Mouse (Mus musculus): Measurements from ENCODE around the gene Mfsd12.

Mfsd12 gene

DNA sequence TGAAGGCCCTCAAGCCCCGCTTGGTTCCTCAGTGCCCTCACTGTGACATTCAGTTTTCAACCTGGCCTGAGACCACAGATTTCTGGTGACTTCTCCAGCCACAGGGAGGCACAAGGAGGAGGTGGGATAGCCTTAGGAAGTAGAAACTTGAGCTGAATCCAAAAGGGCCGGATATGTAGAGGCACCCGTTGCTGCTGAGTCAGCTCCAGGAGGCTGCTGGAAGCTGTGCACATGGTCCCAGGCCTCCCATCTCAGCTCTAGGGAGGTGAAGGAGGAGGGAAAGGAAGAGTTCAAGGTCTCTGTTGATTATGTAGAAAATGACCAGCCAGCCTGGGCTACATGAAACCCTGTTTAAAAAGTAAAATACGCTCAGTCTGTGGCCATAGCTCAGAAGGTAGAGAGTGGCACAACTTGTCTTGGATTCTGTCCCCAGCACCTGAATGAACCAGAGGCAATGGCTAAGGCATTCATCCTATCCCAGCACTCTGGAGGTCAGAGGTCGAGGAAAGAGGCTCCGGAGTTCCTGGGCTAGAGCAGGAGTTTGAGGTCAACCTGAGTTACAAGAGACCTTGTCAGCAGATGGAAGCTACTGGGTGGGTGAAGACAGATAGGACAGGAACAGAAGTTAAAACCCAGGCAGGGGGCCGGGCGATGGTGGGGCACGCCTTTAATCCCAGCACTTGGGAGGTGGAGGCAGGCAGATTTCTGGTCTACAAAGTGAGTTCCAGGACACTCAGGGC lies 2.4 kb upstream of the Mfsd12 start:
- DNase-seq (ENCODE audit: extremely low spot score, low read depth, low spot score): no peak

DNA sequence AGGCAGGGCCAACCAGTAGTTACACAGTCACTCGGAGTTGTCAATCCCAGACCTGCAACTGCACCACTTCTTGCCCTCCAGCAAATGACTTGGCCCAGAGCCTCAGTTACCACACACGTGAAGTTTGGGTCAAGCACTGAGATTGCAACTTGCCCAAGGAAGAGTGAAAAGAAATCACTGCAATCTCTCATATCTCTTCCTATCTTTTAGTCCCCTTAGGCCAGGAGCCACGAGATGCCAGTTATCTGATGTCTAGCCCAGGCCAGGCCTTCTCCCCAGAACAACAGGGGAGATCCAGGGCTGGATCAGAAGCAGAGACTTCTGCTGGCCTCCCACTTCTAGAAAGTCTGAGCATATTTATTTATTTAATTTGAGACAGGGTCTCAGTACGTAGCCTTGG lies 1.8 kb upstream of the Mfsd12 start:
- no peak for DNase-seq (ENCODE audit: extremely low spot score, low read depth, low spot score)

DNA sequence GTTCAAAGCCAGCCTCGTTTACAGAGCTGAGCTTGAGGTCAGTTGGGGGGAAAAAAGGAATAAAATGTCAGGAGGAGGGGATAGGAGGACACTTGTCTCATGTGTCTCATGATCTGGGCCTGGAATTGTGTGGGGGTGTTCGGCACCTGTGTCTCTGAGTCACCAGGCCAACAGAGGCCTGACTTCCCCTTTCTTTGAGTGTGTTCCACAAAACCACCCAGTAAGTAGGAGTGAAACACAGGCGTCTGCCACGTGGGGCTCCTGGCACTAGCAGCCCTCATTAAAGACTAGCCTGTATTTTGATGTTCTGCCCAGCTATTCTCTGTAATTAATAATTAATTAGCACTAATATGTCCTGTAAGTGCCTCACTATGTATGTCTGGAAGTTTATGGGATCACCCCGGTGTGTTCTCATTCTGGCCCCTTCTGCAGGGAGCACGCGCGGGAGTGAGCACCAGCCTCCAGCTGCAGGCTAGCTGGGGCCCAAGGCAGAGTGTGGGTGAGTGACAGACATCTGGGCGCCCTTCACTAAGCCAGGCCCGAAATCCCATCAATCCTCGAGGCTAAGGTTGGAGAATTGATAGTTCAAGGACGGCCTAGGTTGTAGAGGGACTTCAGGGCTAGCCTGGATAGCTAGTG lies 820 bp upstream of the Mfsd12 start:
- DNase-seq (ENCODE audit: extremely low spot score, low read depth, low spot score): no peak

DNA sequence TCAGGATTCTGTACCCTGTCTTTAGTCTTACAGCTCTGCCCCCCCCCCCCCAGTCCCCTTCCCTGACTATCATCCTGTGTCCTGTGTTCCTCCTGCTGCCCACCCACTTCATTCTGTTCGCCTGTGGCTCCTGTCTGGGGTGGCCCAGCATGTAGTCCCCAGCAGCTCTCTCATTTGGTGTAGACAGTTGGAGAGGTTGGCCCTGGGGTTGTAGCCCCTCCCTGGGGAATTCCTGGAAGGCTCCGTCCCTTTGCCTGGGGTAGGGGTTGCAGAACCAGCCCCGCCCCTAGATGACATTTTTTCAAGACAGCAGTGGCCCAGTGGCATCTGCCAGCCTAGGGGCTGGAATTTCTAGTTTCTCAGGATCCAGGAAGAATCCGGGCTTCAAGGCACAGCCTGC lies 918 bp downstream of the Mfsd12 start:
- no peak for DNase-seq (ENCODE audit: extremely low spot score, low read depth, low spot score)

DNA sequence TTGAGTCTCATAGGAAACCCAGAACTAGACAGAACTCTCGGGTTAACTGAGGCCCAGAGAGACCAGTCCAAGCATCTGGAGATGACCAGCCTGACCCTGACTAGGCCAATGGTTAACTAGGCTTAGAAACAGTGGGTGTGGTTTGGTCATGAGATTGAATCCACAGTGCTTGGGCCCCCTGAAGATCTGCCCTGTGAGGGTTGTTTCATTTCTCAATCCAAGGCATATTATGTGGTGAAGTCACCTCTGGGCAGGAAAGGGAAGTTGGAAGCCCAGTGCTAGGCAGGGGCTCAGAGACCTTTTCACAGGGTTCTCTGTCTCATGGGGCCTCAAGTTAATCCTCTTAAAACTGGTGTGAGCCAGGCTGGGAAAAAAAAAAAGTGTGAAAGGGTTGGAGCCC lies 1.6 kb downstream of the Mfsd12 start:
- no peak for DNase-seq (ENCODE audit: extremely low spot score, low read depth, low spot score)

DNA sequence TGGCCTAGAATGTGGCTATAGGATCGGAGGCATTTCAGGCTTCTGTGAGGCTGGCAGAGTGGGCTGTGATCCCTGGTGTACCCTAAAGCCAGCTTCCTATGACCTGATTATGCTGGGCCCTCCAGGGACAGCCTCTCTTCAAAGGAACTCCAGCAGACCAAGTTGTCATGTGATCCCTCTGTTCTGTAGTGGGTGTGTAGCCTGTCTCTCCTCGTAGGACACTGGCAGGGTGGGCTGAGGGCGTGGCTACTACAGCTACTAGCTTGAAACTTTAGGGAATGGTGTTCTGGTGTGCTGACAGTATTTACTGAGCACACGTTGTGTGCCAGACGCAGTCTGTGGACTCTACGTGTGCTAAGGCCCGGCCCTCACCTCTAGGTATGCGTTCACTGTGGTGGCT lies 3.4 kb downstream of the Mfsd12 start:
- DNase-seq (ENCODE audit: extremely low spot score, low read depth, low spot score): no peak

DNA sequence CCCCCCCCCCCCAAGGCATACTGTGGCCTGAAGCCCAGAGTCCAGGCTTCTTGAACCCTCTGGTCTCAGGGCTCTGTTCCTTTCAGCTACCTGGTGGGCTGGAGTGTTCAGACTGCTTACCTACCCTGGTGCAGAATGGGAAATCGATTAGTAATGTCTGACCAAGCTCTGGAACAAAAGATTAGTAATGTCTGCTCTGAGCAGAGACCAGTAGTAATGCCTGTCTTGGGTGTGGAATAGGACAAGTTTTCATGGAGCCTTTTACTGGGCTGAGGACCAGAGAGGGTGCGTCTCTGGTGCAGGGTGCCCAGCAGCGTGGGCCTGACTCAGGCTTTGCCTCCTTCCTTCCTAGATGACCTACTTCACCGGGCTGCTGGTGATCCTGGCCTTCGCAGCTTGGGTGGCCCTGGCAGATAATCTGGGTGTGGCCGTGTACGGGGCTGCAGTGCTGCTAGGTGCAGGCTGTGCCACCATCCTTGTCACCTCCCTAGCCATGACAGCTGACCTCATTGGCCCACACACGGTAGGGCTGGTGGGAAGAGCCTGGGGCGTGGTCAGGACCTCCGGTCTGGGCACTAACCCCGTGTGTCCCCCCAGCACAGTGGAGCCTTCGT lies 5.2 kb downstream of the Mfsd12 start:
- no peak for DNase-seq (ENCODE audit: extremely low spot score, low read depth, low spot score)

DNA sequence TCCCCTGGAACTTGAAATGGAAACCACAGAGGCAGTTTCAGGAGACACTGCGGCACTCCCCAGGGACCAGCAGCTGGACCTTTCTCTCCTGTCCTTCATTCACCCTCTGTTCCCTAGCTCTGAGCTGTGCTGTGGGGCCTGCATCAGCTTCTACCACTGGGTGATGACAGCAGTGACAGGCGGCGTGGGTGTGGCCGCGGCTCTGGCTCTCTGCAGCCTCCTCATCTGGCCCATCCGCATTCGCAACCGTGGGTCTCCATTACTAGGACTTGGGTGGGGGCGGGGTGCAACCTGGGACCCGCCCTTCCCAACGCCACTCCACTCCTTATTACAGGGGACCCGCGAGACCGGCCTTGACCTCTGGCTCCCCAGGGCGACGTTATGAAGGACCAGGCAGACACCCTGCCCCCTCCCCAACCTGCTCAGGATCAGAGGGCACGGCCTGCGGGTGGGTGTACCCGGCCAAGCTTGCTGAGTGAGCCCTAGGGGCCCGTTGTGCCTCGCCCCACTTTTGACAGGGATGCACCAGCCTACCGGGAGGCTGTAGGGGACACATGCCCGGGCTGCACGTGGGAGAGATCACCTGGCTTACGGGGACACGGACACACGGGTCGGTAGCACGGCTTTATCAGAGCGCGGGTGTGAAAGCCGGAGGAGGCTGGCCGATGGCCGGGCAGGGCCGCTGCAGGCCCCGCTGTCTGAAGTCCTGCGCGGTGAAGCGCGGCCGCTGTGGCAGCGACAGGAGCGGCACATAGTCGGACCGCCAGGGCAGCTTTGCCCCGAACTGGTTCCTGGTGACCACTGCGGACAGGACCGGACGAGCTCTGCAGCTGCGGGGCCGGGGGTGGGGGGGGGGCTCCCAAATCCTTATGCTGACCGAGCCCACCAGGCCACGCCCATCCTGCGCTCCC lies 6.4 kb downstream of the Mfsd12 start:
- DNase-seq (ENCODE audit: extremely low spot score, low read depth, low spot score): no peak

DNA sequence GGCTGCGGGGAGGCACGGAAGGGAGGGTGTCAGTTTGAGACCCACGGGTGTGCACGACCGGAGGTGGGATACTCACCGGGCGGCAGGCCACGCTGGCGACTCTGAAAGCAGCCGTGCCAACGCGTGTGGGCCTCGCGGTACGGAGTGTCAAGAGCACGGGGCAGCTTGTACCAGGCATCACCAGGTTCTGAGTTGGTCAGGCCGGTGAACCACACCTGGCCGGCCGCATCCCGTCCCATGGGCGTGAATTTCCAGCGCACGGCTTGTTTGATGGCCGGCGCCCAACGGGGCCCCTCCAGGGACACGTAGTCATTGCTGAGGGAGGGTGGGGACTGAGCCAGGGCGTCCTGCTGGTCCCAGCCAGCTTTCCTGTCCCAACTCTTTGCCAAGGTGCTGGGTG lies 7.4 kb downstream of the Mfsd12 start:
- no peak for DNase-seq (ENCODE audit: extremely low spot score, low read depth, low spot score)

DNA sequence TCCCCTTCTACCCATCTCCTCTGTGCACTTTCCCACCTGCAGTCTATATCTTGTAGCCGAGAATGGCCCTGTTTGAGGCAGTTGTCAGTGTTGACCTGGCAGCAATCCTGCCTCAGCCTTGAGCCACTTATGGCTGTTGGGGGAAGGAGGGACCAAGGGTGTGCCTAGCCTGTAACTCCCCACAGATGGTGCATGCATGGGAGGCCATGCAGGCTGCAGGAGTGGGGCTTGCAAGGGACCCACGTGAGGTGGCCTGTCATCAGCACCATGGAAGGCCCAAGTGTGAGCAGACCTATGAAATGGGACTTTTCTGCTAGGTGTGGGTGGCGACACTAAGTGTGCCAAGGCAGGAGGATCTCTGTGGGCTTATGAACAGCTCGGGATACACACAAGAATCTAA lies 7.8 kb downstream of the Mfsd12 start:
- DNase-seq (ENCODE audit: extremely low spot score, low read depth, low spot score): no peak

DNA sequence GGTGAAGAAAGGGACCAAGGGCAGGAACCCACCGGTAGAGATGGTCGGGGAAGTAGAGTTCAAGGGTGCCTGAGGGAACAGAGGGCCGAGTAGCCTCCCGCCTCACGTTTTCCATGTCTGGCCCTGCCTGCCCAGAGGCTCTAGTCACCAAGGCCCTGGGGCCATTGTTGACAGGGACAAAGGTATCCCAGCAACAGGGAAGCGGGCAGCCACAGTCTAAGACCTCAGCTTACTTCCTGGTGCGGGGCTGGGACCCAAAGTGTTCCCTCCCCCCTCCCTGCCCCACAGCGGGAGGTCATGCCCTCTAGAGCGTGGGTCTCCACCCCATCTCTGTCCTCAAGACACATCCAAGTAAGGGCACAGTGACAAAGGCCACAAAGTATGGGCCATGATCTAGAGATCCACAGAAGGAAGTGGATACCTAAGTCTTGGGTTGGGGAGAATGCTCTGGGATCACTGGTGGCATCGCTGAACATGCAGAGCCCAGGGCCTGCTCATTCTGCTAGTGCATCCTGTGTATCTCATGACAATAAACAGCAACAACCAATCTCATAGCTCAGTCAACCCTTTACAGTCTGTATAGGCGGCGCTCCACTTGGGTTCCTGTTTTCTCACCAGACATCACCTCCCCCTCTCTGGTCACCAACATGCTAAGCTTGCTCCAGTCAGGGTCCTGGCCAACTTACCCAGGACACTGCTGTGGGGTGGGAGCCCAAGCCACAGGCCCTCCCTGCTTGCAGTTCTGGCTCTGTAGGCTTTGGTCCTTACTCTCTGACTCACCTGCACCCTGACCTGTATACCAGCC lies 8.6 kb downstream of the Mfsd12 start, which contains the start of gene 4930404N11Rik:
Gene 4930404N11Rik (minus strand): TSS at position 145 of the 805 bp plus-strand sequence.
- no peak for DNase-seq (ENCODE audit: extremely low spot score, low read depth, low spot score)

DNA sequence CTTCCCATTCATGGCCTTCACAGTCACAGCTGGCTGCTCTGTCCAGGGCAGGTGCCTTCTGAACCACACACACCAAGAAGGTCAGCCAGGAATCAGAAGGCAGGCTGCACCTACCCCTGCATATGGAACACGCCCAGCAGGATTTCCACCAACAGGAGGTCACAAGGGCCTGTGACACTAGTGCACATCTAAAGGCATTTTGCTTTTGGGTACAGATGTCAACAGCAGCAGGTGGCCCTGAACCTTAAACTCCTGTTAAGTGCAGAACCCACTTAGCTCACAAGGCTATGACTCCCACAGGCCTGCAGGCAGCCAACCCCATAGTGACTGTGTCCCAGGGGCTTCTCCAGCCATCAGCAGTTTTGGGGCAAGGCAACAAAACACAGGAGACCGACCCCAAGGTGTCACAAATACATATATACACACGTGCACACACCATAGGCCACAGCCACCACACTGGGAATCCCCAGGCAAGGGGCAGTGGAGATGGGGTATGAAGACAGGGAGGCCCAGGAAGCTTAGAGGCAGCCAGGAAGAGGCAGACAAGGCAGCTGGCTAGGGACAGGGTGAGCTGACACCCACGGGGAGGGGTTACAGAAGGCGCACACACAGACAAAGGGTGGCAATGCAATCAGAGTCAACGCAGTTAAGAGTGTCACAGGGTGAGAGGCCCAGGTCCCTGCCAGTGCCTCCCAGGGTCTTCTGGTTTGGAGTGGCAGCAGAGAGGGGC lies 9.4 kb downstream of the Mfsd12 start:
- no peak for DNase-seq (ENCODE audit: extremely low spot score, low read depth, low spot score)

DNA sequence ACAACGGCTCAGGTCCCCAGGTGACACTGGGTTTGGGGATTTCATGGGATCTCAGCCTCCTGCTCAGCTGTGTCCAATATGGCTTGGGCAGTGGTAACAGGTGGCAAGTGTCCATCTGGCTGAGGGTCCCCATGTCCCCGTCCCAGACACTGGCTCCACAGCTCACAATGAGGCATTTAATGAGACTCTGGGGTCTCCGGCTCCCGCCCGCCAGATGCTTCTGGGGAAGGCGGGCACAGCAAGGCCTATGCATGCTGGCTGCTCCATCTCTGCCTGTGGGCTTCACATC lies 9.9 kb downstream of the Mfsd12 start:
- DNase-seq (ENCODE audit: extremely low spot score, low read depth, low spot score): no peak

DNA sequence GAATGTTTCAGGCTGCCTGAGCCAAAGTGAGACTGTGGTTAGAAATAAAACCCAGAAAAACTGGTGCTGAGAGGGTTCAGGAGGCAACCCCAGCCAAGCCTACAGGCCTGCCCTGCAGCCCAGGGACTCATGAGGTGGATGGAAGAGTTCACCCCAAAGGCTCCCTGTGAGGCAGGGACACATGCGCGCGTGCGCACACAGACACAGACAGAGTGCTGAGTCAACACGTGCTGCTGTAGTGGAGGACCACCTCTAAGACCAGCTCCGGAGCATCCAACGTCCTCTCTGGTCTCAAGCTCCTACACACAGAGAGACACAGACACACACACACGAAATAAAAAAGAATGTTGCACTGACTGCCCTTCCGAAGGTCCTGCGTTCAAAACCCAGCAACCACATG lies 18.0 kb downstream of the Mfsd12 start:
- DNase-seq (ENCODE audit: extremely low spot score, low read depth, low spot score): no peak

DNA sequence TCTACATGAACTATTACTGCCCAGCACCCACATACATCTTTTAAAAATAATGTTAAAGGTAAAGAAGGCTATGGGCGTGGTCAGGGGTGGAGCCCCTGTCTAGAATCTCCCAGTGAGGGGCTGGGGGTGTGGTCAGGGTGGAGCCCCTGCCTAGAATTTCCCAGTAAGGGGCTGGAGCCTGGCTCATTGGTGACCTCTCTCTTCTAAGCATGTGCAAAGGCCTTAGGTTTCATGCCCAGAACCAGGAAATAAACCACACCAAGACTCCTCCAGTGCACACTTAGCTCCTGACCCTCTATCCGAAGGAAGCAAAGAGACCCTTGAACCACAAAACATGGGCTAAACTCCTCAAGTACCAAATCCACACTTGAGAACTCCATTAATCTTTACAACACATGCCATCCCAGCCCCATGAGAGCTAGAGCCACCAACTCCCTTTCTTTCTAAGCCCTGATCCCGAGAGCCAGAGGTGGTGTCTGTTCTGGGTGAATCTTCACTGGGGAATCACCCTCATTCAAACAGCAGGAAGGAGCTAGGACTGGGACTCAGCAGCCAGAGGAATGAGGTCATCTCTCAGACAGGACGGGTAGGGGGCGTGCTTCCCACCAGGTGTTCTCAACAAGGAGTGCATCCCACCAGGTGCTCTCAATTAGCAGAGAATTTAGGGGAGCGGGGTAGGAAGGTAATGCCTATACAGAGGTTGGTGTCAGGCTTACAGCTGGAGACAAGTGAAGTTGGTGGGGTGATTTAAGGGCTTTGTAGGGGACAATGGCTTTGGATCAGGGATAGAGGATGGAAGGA lies 19.5 kb downstream of the Mfsd12 start:
- DNase-seq (ENCODE audit: extremely low spot score, low read depth, low spot score): no peak

DNA sequence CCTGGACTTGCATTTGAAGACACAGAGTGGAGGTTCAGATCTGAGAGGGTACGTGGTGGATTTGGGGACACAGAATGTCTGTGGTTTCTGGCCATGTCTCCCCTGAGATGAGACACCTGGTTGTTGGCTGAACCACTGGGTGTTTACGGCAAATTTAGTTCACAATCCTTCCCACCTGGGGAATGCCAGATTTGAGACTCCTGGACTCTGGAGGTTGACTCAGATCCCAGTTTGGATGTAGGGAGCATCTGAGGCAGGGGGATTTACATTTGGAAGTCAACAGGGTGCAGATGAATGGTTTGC lies 20.0 kb downstream of the Mfsd12 start:
- no peak for DNase-seq (ENCODE audit: extremely low spot score, low read depth, low spot score)

DNA sequence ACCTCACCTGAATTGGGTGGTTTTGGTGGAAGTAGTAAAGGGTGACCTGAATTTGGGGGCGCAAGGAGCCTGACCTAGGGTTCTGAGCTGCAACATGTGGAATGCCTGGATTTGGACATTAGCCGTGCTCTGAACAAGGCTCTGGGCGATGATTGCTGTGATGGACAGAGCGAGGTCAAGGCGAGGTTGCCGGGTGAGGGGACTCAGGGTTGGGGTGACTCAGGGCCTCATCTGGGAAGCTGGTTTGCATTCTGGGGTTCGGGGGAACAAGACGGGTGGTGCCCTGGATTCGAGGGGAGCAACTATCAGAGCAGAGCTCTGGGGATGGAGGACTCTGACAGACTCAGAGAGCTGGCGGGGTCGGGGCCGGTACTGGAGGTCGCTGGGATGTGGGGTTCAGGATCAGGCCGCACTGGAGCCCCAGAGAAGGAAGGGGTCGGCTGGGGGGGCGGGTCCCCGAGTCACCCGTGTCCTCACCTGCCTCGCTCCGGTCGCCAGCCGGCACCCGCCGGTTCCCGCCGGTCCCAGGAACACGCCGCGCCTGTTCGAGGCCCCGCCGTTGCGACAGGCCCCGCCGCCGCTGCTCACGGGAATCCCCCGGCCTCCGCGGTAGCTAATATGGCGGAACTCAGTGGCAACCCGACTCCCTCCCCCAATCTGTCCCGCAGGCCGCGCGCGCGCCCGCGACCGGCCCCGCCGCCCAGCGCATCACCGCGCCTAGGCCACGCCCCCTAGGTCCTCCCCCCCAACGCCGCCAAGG lies 20.7 kb downstream of the Mfsd12 start, which contains the start of gene Fzr1:
Gene Fzr1 (minus strand): TSS at position 724 of the 760 bp plus-strand sequence.
- no peak for DNase-seq (ENCODE audit: extremely low spot score, low read depth, low spot score)

DNA sequence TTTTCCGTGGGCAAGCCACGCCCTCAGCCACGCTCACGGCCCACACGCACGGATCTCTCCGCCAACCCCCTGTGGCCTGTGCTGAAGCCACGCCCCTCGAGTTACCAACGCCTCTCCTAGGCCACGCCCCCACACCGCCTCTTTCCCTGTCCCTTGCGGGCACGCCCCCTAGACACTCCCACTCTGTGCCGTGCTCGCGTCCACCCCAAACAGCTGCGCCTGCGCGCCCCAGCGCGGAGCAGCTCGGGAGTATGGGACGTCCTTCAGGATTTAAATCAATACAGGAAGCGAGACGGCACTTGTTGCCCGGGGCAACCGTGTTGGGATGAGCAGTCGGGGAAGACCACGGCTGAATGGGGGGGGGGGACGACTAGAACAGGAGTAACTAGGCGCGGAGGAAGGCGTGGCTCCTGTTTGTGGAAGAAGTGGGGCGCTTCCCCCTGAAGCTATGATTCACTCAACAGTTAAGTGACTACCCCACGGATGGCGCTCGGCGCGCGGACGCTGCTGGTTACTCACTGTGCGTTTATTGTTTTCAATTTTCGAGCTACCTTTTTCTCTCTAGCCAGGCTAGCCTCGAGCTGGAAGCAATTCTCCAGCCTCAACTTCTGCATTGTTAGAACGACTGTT lies 21.4 kb downstream of the Mfsd12 start:
- peak; percentile 99 for DNase-seq (ENCODE audit: extremely low spot score, low read depth, low spot score)
